Mouse (Mus musculus): ENCODE results near the gene Abca13.
"Not testable (repeated sequence)": the region's sequence is repeated elsewhere in the genome, so short reads cannot be mapped to it uniquely, and the experiment has no call there.

Abca13 gene

DNA sequence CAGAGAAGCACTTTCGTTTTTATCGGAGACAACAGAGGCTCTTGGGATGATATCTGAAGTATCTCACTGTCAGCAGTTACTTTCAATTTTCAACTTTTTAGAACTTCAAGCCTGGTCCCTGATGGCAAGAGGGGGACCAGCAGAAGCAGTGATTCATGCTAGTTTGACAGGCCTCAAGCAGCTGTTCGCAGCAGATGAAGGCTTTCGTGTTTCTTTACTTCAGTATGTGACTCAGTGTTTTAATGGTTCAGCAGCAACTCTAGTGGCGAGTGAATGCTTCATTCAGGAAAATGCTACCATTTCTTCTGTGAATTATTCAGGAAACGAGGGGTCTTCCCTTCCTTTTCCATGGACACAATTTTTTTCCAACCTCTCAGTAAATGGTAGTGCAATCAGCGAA, 99.4 kb downstream of the Abca13 start:
- DNase-seq (ENCODE audit: low spot score) = no peak

DNA sequence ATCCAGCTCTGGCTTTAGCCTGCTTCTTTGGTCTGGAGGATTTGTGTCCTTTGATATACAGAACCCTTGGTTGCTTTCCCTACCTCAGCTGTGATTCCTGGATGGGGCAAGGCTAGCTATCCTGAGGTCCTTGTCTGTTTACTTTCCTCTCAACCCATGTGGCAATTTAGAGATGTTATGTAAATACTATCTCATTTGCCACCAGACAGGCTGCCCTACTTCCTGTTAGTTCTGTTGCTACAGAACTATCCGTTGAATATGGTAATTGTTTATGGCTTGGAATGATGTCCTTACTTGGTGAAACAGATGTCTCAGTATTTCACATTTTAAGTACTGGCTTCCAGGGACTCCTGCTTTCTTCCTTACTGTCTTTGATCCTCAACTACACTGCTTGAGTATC, 107.9 kb downstream of the Abca13 start:
- no peak for DNase-seq (ENCODE audit: low spot score)

DNA sequence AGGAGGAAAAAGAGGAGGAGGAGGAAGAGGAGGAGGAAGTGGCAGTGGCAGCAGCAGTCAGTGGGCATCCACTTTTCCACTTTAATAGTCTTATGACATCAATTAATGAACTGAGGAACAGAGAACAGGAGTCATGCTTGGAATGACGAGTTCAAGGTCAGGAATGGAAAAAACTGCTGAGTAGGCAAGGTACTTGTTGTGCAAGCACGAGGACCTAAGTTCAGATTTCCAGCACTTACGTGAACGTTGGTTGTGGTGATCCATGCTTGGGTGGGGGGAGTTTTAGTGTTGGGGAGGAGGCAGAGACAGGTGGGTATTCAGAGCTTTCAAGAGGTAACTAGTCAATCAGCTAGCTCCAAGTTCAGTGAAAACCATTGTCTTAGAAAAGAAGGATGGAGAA, 113.7 kb downstream of the Abca13 start:
- no peak for DNase-seq (ENCODE audit: low spot score)

DNA sequence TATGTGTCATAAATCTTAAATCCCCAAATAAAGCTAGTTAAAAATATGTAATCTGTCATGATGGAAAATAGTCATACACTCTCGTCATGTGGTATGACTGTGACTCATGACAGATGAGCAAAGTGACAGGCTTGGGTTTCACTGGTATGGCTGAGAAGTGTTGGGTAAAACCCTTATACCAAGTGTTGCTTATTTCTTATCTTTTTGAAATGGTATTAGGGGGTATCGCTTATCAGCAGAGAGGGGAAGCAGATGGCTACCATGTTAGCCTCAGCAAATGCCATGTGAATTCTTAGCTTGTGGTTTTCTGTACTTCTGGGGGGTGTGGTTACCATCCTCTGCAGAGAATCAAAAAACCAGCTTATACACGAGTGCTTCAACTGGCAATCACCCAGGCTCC, 124.8 kb downstream of the Abca13 start:
- DNase-seq (ENCODE audit: low spot score) = no peak

DNA sequence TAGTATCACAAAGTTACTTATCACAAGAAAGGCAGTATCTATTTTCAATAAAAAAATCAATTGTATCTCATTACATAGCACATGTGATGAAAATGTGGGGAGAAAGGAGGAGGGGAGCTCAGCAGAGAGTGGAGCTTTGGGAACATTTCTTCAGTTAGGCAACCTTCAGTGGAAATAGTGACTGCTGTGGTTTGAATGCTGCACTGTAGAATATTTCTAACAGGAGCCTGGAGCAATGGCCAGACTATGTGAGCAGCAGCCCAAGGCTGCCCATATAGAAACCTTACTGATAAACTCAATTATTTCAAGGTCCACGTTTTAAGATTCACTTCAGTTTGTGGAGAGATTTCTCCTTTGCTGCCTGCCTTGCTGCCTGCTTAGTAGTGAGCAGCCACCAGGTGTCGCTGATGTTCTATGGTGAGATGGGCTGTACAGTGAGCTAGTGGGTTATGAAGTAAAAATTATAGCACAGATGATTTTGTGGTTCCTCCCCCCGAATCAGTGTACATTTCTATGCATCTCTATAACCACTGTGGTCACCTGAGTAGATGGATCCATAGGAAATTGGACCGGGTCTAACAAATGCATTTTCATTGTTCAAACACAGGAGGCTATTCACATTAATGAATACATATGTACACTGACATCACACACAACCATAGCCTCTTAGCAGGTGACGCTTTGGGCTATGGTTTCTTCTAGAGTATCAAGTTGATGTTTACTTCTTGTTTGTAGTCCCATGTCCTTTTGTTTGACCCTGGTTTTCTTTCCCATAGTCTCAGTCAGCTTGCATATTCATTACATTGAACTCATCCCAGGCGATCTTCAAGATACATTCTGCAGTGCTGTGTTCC, 125.6 kb downstream of the Abca13 start:
- peak; percentile 68 for DNase-seq (ENCODE audit: low spot score)

DNA sequence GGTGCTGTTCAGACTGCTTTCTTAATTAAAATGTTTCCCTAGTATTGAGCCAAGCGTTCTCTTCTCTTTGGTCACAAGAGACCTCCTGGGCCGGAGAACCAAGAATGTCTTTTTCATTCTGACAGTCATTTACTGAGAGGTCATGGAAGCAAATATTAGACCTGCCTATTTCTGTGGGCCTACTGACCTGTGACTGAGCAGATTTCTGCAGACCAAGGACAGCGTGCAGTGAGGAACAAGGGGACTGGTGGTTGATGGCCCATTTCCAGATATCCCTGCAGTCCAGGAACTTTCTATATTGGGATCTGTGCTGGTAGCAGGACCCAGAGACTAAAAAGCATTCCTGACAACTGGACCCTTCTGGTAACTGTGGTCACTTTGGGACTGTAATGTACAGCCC, 146.4 kb downstream of the Abca13 start:
- no peak for DNase-seq (ENCODE audit: low spot score)

DNA sequence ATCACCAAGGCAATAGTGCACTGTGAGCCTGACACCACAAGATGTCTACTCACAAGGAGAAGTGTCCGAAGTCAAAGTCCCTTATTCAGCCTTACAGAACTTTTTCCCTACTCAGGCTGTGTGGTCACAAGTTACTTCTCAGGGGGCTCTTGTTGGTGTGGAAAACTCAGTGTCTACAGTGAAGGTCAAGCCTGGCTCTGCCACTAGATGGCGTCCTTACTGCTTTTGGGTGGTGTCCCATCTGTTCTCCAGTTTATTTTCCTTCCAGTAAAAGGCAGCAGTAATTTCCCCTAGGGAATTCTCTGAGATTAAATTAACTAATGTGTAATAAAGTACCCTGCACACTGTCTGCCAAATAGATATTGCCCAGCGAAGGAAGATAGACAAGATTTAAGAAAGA, 156.0 kb downstream of the Abca13 start:
- DNase-seq (ENCODE audit: low spot score) = peak; percentile 29

DNA sequence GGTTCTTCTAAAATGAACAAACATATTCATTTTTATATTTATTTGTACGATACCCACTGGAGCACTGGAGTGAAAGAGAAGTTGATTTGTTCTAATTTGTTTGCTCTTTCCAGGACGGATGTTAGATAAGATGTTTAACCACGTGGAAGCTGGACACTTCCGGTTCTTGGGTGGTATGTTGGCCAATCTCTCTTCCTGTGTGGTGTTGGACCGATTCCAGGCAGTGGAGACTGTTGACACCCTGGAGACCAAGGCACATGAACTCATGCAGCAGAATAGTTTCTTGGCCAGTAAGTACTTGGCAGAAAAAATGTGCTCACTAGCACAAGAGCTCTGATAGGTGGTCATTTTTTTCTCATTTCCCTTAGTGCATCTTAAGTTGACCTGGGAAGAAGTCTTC, 181.4 kb downstream of the Abca13 start:
- no peak for DNase-seq (ENCODE audit: low spot score)

DNA sequence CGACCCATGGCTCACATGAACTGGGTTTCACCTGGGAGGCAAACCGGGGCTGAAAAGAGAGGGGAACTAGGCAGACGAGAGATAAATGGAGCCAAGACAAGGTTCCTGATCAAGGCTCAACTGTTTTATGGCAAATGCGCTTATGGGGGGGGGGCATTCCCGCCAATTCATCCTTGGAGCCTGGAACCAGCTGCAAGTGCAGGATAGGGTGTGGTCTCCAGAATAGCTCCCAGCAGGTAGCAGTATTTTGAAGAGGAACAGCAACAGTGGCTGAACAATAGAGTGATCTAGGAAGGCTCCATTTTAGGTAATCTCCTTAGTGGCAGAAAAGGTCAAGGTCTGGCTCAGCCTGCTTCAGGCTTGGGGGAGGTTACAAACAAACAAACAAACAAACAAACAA, 182.7 kb downstream of the Abca13 start:
- DNase-seq (ENCODE audit: low spot score) = not testable (repeated sequence)

DNA sequence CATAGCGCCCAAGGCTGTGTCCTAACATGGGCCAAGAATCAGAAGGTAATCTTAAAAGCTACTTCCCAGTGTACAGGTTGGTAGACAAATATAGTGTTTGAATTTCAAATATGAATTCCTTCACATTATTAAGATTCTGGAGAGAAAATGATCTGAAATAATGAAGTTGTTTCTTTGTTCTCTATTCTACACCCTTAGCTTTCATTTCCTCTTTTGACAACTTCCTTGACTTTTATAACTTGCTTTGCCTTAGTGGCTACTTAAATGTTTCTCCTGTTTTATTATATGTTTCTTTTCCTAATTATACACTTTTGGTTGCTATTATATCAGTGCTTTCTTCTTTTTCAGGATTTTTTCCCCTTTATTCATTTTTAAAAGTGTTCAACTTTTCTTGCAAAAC, 196.8 kb downstream of the Abca13 start:
- DNase-seq (ENCODE audit: low spot score) = no peak

DNA sequence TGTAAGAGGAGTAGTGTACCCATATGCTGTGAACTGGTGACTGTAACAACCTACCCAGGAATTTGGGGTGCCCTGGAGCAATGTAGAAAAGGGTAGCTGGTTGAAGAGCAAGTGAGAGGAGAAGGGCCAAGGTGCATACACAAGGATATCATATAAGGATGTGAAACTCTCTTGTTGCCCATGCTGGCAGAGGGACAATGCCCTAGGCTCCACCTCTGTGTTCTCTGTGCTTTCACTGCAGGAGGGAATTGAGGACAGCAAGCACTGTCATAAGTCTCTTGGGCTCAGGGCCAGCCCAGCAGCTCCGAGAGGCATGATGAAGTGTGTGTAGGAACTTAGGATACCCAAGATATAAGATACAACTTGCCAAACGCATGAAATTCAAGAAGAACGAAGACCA, 225.2 kb downstream of the Abca13 start:
- no peak for DNase-seq (ENCODE audit: low spot score)

DNA sequence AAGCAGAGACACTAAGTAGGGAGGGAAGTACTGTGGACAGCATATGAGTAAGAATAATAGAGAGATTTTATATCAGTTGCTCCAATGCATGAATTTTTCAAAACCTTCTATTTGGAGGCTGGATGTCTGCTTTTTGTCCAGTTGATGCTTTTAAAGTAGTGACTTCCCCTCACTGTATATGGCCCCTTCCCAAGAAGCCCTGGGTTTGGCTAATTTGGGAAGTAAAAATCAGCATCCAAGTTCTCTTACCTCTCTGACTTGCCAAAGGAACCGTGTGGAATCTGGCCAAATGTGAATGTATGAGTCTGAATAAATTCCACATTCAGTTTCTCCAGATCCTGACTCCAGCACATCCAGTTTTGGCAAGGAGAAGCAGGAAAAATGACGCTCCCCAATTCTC, 228.5 kb downstream of the Abca13 start:
- no peak for DNase-seq (ENCODE audit: low spot score)

DNA sequence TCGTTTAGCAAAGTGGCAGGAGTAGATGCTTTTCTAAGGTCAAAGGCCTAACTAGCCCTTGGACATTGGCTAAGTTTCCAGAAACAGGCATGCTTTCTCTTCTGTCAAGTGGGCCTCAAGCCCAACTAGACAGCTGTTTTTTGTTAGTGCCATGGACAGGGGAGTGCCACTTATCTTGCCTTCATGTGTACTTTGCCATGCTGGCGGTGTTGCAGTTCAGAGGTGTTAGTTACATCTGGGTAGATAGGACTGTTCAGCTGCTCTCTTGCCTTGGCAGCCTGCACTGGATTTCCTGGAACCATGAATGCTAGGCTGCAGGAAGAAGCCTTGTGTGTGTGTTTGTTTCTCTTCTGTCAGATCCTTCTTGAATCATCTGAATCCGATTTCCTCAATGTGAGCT, 235.7 kb downstream of the Abca13 start:
- no peak for DNase-seq (ENCODE audit: low spot score)

DNA sequence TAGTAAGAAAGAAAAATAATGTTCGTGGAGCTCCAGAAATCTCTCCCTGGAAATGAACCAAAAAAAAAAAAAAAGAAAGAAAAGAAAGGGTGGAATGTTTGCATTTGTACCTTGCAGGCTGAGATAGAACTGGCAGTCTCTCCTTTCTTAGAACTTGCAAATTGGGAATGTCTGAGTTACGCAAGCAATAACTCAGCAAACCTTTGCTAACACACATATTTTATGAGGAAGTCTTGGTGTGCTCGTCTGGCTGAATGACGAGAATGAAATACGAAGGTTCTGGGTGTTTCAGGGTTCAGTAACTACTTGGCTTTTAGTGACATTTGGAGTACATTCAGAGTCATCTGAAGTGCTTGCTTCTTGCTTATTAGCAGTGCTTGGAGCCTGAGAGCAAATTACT, 241.1 kb downstream of the Abca13 start:
- DNase-seq (ENCODE audit: low spot score) = no peak

DNA sequence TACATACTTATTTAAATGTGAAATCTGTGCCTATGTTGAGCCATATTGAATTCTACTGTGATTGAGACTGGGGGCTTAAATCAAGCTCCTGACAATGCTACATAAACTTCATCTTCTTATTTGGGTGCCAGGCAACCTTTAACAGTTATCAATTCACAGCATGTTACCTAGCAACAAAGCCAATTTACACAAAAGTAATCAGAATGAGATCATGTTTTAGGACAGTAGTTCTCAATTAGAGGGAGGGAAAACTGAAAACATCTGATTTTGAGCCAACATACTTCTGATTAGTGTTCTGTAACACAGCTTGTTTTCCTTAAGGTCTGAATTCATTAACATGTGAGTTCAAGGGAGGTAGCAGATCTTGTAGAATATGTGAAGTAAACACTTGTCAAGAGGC, 244.9 kb downstream of the Abca13 start:
- no peak for DNase-seq (ENCODE audit: low spot score)

DNA sequence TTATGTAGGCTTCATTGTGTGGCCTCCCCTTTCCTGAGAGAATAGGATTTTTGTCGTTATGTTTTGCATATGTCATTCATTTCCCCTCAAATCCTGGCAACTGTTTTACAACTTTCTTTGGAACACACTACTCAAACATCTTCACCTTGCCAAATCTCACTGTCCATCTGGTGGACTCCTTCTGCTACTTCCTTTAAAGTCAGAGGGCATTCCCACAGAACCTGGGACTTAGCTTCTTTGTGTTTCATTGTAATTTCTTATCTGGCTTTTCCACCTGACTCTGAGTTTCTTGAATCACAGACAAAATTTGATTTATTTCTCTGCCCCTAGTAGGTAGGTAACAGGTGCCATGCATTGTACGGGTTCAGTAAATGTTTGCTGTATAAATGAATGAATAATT, 248.0 kb downstream of the Abca13 start:
- DNase-seq (ENCODE audit: low spot score) = no peak

DNA sequence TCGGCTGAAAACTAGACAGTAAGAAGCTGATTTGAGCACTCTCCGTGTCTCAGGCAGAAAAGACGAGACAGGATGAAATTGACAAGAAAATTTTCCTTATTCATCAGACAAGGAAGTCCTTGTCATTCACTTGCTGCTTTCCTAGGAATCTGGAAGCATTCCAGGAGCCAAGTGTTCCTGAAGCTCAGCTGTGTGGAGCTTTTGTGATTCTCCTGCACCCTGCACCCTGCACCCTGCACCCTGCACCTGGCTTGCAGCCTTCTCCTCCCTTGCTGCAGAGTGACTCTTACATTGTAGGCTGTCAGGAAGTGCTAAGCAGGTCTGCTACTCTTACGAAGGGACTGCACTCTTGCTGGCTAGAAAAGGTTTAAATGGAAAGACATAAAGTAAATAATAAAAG, 249.4 kb downstream of the Abca13 start:
- DNase-seq (ENCODE audit: low spot score) = no peak

DNA sequence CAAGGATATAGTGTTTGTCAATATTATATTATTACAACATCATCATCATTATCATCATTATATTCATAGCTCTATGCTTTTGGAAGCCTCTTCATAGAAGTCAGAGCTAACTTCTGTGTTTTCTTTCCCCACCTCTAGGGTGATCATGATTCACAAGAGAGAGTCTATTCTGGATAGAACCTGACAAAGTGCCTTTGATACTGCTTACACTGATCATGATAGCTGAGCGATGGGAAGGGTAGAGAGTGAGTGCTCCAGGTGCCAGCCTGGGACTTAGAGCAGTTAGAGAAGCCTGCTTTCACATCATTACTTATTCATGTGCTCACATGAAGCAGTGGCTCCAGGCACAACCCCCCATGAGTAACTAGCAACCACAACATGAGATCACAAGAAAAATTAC, 280.7 kb downstream of the Abca13 start:
- DNase-seq (ENCODE audit: low spot score) = no peak

DNA sequence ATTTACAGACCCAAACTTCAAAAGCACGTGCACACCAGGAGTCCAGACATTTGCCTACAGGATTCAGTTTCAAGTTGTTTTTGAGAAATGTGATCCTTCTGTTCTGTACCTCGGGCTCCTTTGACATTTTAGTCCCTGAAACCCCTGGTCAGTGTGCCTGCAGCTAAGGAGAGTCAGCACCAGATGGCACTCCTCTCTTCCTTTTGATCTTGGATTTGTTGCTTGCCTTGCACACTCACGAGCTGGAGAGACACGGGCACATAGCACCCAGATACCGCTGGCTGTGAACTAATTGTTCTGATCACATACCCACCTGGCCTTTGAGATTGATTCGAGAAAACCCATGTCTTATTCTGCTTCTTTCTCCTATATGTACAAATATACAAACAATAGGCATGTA, 289.8 kb downstream of the Abca13 start:
- peak; percentile 79 for DNase-seq (ENCODE audit: low spot score)

DNA sequence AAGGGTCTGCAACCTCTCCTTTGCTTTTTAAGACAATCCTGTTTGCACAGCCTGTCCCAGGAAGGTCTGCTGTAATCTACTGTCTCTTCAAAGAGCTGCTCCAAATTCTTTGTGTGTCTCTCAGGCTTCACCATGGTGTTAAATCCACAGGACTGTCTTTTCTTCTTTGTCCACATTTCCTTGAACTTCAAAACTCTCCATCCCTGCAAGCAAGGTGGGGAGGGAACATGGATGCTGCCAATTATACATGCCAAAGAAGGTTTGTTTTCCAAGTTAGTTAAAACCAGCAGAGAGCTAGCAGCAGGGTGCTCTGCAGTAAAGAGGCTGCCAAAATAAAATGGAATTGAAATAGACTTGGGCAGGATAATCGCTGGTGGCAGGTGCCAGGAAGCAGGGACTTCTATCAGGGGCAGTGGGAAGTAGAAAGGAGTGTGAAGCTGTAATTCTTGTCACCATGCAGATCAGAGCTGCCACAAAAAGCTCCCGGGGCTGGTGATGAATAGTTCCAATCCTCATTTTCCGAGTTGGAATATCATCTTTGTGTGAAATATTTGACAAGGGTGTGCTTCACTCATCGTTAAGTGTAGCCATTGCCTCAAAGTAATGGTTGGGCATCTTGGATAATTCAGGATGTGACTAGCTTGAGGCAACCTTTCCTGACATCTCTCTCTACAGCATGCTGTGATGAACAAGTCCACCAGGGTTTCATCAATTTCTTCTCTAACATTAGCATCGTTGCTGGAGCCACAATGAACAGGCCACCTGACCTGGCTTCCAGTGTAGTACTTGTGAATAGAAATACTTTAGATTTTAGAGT, 308.8 kb downstream of the Abca13 start:
- DNase-seq (ENCODE audit: low spot score) = peak; percentile 5

DNA sequence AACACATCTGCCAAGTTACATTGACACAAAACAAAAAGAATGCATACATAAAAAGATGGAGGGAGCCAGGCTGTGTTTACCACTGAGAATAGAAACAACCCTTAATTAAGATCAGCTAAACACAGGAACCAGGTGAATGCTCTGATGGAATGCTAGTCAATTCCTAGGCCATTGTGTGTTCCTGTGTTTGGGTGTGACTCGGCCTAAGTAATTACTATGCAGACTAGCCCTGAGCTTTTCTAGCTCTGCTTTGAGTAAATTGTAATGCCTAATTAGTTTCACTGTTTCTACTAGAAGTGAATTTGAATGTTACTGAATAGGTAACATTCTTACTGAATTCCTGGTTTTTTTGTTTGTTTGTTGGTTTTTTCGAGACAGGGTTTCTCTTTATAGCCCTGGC, 323.2 kb downstream of the Abca13 start:
- DNase-seq (ENCODE audit: low spot score) = not testable (repeated sequence)

DNA sequence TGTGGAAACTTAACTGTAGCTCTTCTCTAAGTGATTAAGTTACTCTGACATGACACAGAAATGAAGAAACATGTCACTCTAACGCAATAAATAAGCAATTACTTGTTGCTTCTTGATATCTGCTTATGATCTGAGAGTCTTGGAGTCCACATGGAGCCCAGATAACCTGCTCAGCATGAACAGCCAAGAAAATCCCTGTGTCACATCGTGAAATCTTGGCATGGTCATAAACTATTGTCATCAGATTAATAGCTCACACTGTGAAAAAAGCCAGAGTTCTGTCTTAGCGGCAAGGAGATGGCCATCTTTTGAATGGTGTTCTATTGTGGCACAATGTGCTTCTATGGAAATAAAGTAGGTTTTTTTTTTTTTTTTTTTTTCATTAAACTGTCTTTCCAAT, 336.8 kb downstream of the Abca13 start:
- no peak for DNase-seq (ENCODE audit: low spot score)

DNA sequence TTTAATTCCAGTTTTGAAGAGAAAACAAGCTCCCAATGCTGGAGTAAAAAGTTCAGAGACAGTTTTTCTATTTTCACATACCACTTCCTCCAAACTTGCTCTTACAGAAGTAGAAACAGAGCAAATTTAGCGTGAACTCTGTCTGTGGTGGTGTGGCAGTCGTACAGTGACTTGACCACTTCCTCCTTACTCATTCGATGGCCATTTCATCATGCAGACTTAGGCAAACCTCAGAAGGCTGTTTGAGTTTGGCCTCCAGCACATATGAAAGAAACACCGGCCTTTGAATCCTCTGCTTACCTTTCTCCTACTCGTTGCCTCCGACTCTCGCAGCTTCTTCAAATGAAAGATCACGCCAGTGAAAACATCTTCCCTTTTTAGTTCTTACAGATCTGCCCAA, 340.0 kb downstream of the Abca13 start:
- no peak for DNase-seq (ENCODE audit: low spot score)

DNA sequence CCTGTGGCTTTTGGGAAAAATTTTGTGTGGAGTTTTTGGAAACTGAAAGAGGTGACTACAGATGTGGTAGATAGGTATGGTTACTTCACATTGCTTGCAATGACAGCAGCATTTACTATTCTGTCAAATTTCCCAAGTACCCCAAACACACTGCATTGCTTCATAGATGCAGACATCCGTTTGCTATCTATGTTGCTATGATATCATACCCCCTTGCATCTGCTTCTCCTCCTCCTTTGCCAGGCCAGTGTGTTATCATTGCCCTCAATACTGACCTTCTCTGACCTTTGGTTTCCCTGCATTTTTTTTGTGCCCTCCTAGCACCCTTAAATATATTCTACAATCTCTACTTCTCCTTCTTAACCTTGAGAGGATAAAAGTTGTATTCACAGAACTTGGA, 341.4 kb downstream of the Abca13 start:
- no peak for DNase-seq (ENCODE audit: low spot score)
